ENCODE assay signal across 8 mouse cellular contexts in the genomic region with DNA sequence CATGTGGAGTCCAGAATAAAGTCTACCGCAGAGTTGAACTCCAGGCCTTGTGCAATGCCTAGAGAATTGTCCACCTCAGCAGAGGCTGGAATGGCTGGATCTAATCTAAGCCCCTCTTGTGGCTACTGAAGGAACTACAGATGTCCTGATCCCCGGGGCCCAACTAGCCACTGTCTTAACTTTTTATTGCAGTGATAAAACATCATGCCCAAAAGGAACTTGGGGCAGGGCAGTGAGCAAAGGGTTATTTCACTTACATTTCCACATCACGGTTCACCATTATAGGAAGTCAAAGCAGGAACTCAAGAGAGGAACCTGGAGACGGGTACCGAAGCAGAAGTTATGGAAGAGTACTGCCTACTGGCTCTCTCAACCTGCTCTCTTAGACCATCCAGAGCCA. TPM values are rescaled to one million over a fixed set of nuclear protein-coding genes. Genes with fewer than 3 reads are reported as not detected.
A peak's percentile ranks its signal among the peaks of the same experiment; 100 is the strongest.
DNase-seq lines count a peak whose midpoint lies in the region; ATAC-seq lines count a peak whose summit lies in the region.

No protein-coding gene starts in this region.

- no peaks in the 10 kb centered on the region for H3K9me3 ChIP-seq in liver, embryonic 13.5 days (replicated peaks)
- no peaks in the 10 kb centered on the region for H3K9me3 ChIP-seq in liver, embryonic 11.5 days (ENCODE audit: control insufficient read depth, low read length)

- H3K27ac ChIP-seq in liver, embryonic 13.5 days, result no peak overlapping the region
- no peak overlapping the region for H3K27ac ChIP-seq in liver, embryonic 11.5 days (ENCODE audit: low read depth, low read length)

- no peak overlapping the region for H3K4me3 ChIP-seq in liver, embryonic 13.5 days (replicated peaks)
- no peak overlapping the region for H3K4me3 ChIP-seq in liver, embryonic 11.5 days (ENCODE audit: low read depth, low read length)

- 42% methylated on average over 5 of the region's 5 CpGs for WGBS in liver, embryonic 13.5 days (ENCODE audit: insufficient replicate concordance)
- 55% methylated on average over 5 of the region's 5 CpGs for WGBS in liver, embryonic 11.5 days

- no peaks in the 10 kb centered on the region for H3K4me1 ChIP-seq in liver, embryonic 13.5 days (replicated peaks)
- no peaks in the 10 kb centered on the region for H3K4me1 ChIP-seq in liver, embryonic 11.5 days (replicated peaks; ENCODE audit: control insufficient read depth, insufficient read depth, low read length)

- H3K4me2 ChIP-seq in liver, embryonic 13.5 days, result no peak overlapping the region
- no peak overlapping the region for H3K4me2 ChIP-seq in liver, embryonic 11.5 days

- no peaks in the 10 kb centered on the region for H3K36me3 ChIP-seq in liver, embryonic 13.5 days
- no peaks in the 10 kb centered on the region for H3K36me3 ChIP-seq in liver, embryonic 11.5 days (ENCODE audit: control insufficient read depth, insufficient read depth, low read length)

- no peak overlapping the region for H3K9ac ChIP-seq in liver, embryonic 13.5 days
- H3K9ac ChIP-seq in liver, embryonic 11.5 days (ENCODE audit: low read depth, low read length), result no peak overlapping the region

- no peaks in the 10 kb centered on the region for H3K27me3 ChIP-seq in liver, embryonic 13.5 days
- no peaks in the 10 kb centered on the region for H3K27me3 ChIP-seq in liver, embryonic 11.5 days (replicated peaks; ENCODE audit: control insufficient read depth, insufficient read depth, low read length)

- 0 out of 2 replicates have a peak, but pooled peaks have one; percentile 55 for ATAC-seq in liver, embryonic 13.5 days (ENCODE audit: low read depth)
- no peak; the same call in 1 of the 2 replicates for ATAC-seq in liver, embryonic 11.5 days (replicated peaks; ENCODE audit: low FRiP score)
- ATAC-seq in neutrophil, adult 5-6 weeks (ENCODE audit: extremely low read depth, insufficient number of reproducible peaks, low FRiP score, poor library complexity, severe bottlenecking), result peak; percentile 94

- intact Hi-C loops in heart, postnatal 10 days (cut with DNase I), result no loop called here

- DNase-seq in adrenal gland, postnatal 10 days, result peak; percentile 47
- DNase-seq in adrenal gland, postnatal 4 days (ENCODE audit: low spot score in 2 of 2), result no peak
- DNase-seq in liver, embryonic 13.5 days, result no peak
- DNase-seq in liver, embryonic 11.5 days (ENCODE audit: low spot score), result no peak
- peak; percentile 29 to 37 for DNase-seq in heart, postnatal 10 days
- DNase-seq in spleen, postnatal 14 days (ENCODE audit: low spot score in 2 of 2), result no peak
- DNase-seq in cerebellum, postnatal 36 days, result no peak

RNA-seq across cellular contexts. Expression of a gene that starts 7.8 kb away (rescaled TPM):
- 1 to 10 TPM; 6.1 to 9.9 TPM for total RNA-seq in adrenal gland, postnatal 10 days (2021)
- total RNA-seq in adrenal gland, postnatal 4 days (2021), result 10 to 100 TPM; 11.9 to 14.5 TPM
- 1.9 and 2.1 TPM in 2 replicates for polyA plus RNA-seq in liver, embryonic 13.5 days (2015; fragmentation: Nextera tagmentation; extraction: Ambion mirVana)
- polyA plus RNA-seq in liver, embryonic 11.5 days (2014; fragmentation: Nextera tagmentation; extraction: Ambion mirVana), result 3.6 and 5.9 TPM in 2 replicates
- total RNA-seq in heart, postnatal 10 days (2021), result 1 to 10 TPM; 3.5 to 5.5 TPM
- 19.1 and 23.9 TPM in 2 replicates for total RNA-seq in neutrophil, adult 5-6 weeks (2017)

RNA-seq across cellular contexts. Expression of a gene that starts 20.6 kb away (rescaled TPM):
- 10 to 100 TPM; 15.2 to 34.8 TPM for total RNA-seq in adrenal gland, postnatal 10 days (2021)
- total RNA-seq in adrenal gland, postnatal 4 days (2021), result 10 to 100 TPM; 13.8 to 16.8 TPM
- 3.5 and 3.7 TPM in 2 replicates for polyA plus RNA-seq in liver, embryonic 13.5 days (2015; fragmentation: Nextera tagmentation; extraction: Ambion mirVana)
- 4.5 and 4.7 TPM in 2 replicates for polyA plus RNA-seq in liver, embryonic 11.5 days (2014; fragmentation: Nextera tagmentation; extraction: Ambion mirVana)
- 10 to 100 TPM; 21.9 to 26.4 TPM for total RNA-seq in heart, postnatal 10 days (2021)
- 62.1 and 76.2 TPM in 2 replicates for total RNA-seq in neutrophil, adult 5-6 weeks (2017)

Comparison
In these comparisons a context has a peak if more than half of its experiments do, and no peak if none do; other contexts are left out.
1. DNase-seq: peak in adrenal gland, postnatal 10 days (single experiment) and heart, postnatal 10 days (2 of 2); none in adrenal gland, postnatal 4 days (0 of 2), liver, embryonic 13.5 days (single experiment), liver, embryonic 11.5 days (single experiment), spleen, postnatal 14 days (0 of 2) and cerebellum, postnatal 36 days (0 of 2).